ENCODE assay signal across 1 mouse cellular context in the genomic region with DNA sequence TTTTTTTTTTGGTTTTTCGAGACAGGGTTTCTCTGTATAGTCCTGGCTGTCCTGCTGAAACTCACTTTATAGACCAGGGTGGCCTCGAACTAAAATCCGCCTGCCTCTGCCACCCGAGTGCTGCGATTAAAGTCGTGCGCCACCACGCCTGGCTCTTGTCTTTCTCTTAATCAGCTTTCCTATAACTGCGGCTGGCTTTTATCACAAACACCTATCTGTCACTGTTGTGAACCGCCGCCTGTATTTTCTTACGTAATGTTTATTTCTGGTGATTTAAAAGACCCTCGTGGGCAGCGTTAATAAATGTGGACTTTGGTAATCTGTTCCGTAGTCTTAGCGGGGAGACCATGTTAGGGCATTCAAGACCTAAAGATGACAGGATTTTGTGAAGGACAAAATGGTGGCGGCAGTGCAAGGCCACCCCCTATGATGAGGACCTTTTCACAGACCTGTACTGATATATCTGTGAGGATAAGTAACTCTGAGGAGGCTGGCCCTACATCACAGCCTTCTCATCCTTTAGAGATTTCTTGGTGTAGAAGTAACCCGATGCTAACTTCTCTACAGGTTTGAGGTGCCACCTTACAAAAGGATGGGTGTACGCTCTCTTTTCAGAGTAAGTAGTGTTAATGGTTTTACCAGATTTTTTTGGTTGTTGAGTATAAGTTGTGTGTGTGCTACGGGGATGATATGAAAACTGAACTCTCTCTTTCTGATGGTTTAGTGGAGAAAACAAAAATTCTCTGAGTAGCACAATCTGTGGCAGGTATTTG.
TF ChIP-seq lines count a peak whose summit lies in the region.

No protein-coding gene starts in this region.

TF ChIP-seq in CH12.LX, 34 proteins besides CTCF, POLR2A, EP300 and RAD21 (continued from another document):
- 0 out of 2 replicates have a peak, but pooled peaks have one; percentile 1 for TF ChIP-seq ELF1 (IDR thresholded peaks at IDR 0.05; ENCODE audit: low read depth, low read length)
- no peak for TF ChIP-seq USF2 (conservative IDR thresholded peaks at IDR 0.05; ENCODE audit: low read depth, low read length)
- 0 out of 2 replicates have a peak, but pooled peaks have one; percentile 61 for TF ChIP-seq MAZ (IDR thresholded peaks at IDR 0.05; ENCODE audit: low read depth, low read length)
- TF ChIP-seq CHD2 (IDR thresholded peaks at IDR 0.05; ENCODE audit: low read length), result 0 out of 2 replicates have a peak, but pooled peaks have one; percentile 32
- no peak for TF ChIP-seq BHLHE40 (IDR thresholded peaks at IDR 0.05; ENCODE audit: low read depth, low read length)
- peak; percentile 96 for TF ChIP-seq POLR2AphosphoS2 (IDR thresholded peaks at IDR 0.05; ENCODE audit: low read depth, low read length)
- no peak for TF ChIP-seq GABPA (IDR thresholded peaks at IDR 0.05; ENCODE audit: insufficient replicate concordance, low read depth, low read length)
- 0 out of 2 replicates have a peak, but pooled peaks have one; percentile 32 for TF ChIP-seq JUND (conservative IDR thresholded peaks at IDR 0.05; ENCODE audit: low read depth, low read length)
